Mouse (Mus musculus) intestine, embryonic 15.5 days (tissue): ENCODE measurements at regions not wholly inside any gene's neighbourhood (a gene's known extent, or its start where the extent isn't known, plus 50 kb on each side); places are given as distances from the start of the nearest gene placed in this dataset.

Source experiments
- ATAC-seq: fragments of 200-750 bp; cut with Nextera tagmentation; 2 replicates; pipeline ENCODE4 v1.8.0; 2017; ENCODE audit warnings: moderate TSS enrichment, moderate library complexity
- H3K27ac ChIP-seq: fragments of 300-500 bp; sonication (generic); 2 replicates; pipeline ENCODE4 v1.5.1; 2015; ENCODE audit warnings: mild to moderate bottlenecking, inconsistent platforms
- H3K27me3 ChIP-seq: fragments of 300-500 bp; sonication (generic); replicated peaks from 2 replicates; pipeline ENCODE4 v1.6.1; 2015; ENCODE audit warnings: inconsistent platforms
- H3K36me3 ChIP-seq: fragments of 300-500 bp; sonication (generic); 2 replicates; pipeline ENCODE4 v1.6.1; 2015; ENCODE audit warnings: inconsistent platforms
- H3K4me1 ChIP-seq: fragments of 300-500 bp; sonication (generic); replicated peaks from 2 replicates; pipeline ENCODE4 v1.6.1; 2015; ENCODE audit warnings: inconsistent platforms
- H3K4me2 ChIP-seq: fragments of 300-500 bp; sonication (generic); replicated peaks from 2 replicates; pipeline ENCODE4 v1.6.1; 2015; ENCODE audit warnings: mild to moderate bottlenecking, inconsistent platforms
- H3K4me3 ChIP-seq: fragments of 300-500 bp; sonication (generic); replicated peaks from 2 replicates; pipeline ENCODE4 v1.5.1; 2015; ENCODE audit warnings: inconsistent platforms
- H3K9ac ChIP-seq: fragments of 300-500 bp; sonication (generic); 2 replicates; pipeline ENCODE4 v1.6.1; 2015; ENCODE audit warnings: inconsistent platforms
- H3K9me3 ChIP-seq: fragments of 300-500 bp; sonication (generic); 2 replicates; pipeline ENCODE4 v1.6.1; 2016; ENCODE audit warnings: inconsistent platforms
- WGBS: fragments of 180-500 bp; shearing (Covaris S2); methylation state at CpG from one replicate; pipeline ENCODE4 v1.1.7; 2015; 5-methylcytosine and 5-hydroxymethylcytosine counted together

GRCm38 (mm10) chr1:73797413-73797812, 326.8 kb downstream of the Tns1 start:
- no peak for ATAC-seq
- Histone ChIP-seq H3K9ac (no peak overlapping the region), H3K27ac (no peak overlapping the region), H3K9me3 (no peaks in the 10 kb centered on the region), H3K4me2 (no peak overlapping the region), H3K4me1 (0 out of 2 replicates have a peak, but pooled peaks cover 2% of the 10 kb centered on the region), H3K36me3 (no peaks in the 10 kb centered on the region), H3K4me3 (no peak overlapping the region), H3K27me3 (no peaks in the 10 kb centered on the region)
- 94% methylated on average over 2 of the region's 2 CpGs for WGBS

- Histone ChIP-seq H3K4me2 (no peak overlapping the region), H3K9me3 (no peaks in the 10 kb centered on the region), H3K27ac (no peak overlapping the region), H3K9ac (no peak overlapping the region), H3K36me3 (no peaks in the 10 kb centered on the region), H3K27me3 (no peaks in the 10 kb centered on the region), H3K4me1 (0 out of 2 replicates have a peak, but pooled peaks cover 2% of the 10 kb centered on the region), H3K4me3 (no peak overlapping the region)
- 62% methylated on average over 4 of the region's 4 CpGs for WGBS
- no peak for ATAC-seq
Observed at GRCm38 (mm10) chr1:73793871-73794270, 330.4 kb downstream of the Tns1 start.

- 73% methylated on average over 3 of the region's 3 CpGs for WGBS
Observed at GRCm38 (mm10) chr1:73793256-73793655, 331.0 kb downstream of the Tns1 start.

GRCm38 (mm10) chr1:73792311-73792710, 331.9 kb downstream of the Tns1 start:
- H3K9ac ChIP-seq, result no peak overlapping the region
- H3K4me2 ChIP-seq, result no peak overlapping the region
- H3K4me3 ChIP-seq, result no peak overlapping the region
- no peaks in the 10 kb centered on the region for H3K36me3 ChIP-seq
- WGBS, result 88% methylated on average over 5 of the region's 5 CpGs
- no peak overlapping the region for H3K27ac ChIP-seq
- no peaks in the 10 kb centered on the region for H3K27me3 ChIP-seq
- H3K9me3 ChIP-seq, result no peaks in the 10 kb centered on the region
- no peak for ATAC-seq
- H3K4me1 ChIP-seq, result 0 out of 2 replicates have a peak, but pooled peaks cover 2% of the 10 kb centered on the region

More at GRCm38 (mm10) chr1:73793256-73793655, 331.0 kb downstream of the Tns1 start:
- Histone ChIP-seq H3K9ac (no peak overlapping the region), H3K36me3 (no peaks in the 10 kb centered on the region), H3K27me3 (no peaks in the 10 kb centered on the region), H3K27ac (no peak overlapping the region), H3K4me2 (no peak overlapping the region), H3K4me1 (0 out of 2 replicates have a peak, but pooled peaks cover 2% of the 10 kb centered on the region), H3K9me3 (no peaks in the 10 kb centered on the region), H3K4me3 (no peak overlapping the region)
- ATAC-seq, result no peak

GRCm38 (mm10) chr1:73787666-73788065, 336.6 kb downstream of the Tns1 start:
- no peaks in the 10 kb centered on the region for H3K9me3 ChIP-seq
- no peaks in the 10 kb centered on the region for H3K27me3 ChIP-seq
- no peaks in the 10 kb centered on the region for H3K36me3 ChIP-seq
- 45% methylated on average over 2 of the region's 2 CpGs for WGBS
- H3K27ac ChIP-seq, result no peak overlapping the region
- H3K4me3 ChIP-seq, result no peak overlapping the region
- ATAC-seq, result no peak
- no peak overlapping the region for H3K9ac ChIP-seq
- H3K4me1 ChIP-seq, result no peaks in the 10 kb centered on the region
- H3K4me2 ChIP-seq, result no peak overlapping the region

GRCm38 (mm10) chr1:73787224-73787623, 337.0 kb downstream of the Tns1 start:
- Histone ChIP-seq H3K27ac (no peak overlapping the region), H3K4me2 (no peak overlapping the region), H3K9ac (no peak overlapping the region), H3K36me3 (no peaks in the 10 kb centered on the region), H3K27me3 (no peaks in the 10 kb centered on the region), H3K4me1 (no peaks in the 10 kb centered on the region), H3K4me3 (no peak overlapping the region), H3K9me3 (no peaks in the 10 kb centered on the region)
- no peak for ATAC-seq
- WGBS, result 74% methylated on average over 7 of the region's 7 CpGs

GRCm38 (mm10) chr1:73783303-73783702, 340.9 kb downstream of the Tns1 start:
- 82% methylated on average over 2 of the region's 2 CpGs for WGBS
- Histone ChIP-seq H3K4me2 (no peak overlapping the region), H3K9me3 (no peaks in the 10 kb centered on the region), H3K4me1 (no peaks in the 10 kb centered on the region), H3K27me3 (no peaks in the 10 kb centered on the region), H3K4me3 (no peak overlapping the region), H3K9ac (no peak overlapping the region), H3K27ac (no peak overlapping the region), H3K36me3 (no peaks in the 10 kb centered on the region)
- ATAC-seq, result no peak

GRCm38 (mm10) chr1:73782871-73783270, 341.4 kb downstream of the Tns1 start:
- H3K9ac ChIP-seq, result no peak overlapping the region
- 64% methylated on average over 2 of the region's 2 CpGs for WGBS
- H3K9me3 ChIP-seq, result no peaks in the 10 kb centered on the region
- no peaks in the 10 kb centered on the region for H3K4me1 ChIP-seq
- H3K27ac ChIP-seq, result no peak overlapping the region
- no peaks in the 10 kb centered on the region for H3K36me3 ChIP-seq
- H3K27me3 ChIP-seq, result no peaks in the 10 kb centered on the region
- H3K4me3 ChIP-seq, result no peak overlapping the region
- H3K4me2 ChIP-seq, result no peak overlapping the region
- no peak for ATAC-seq

- H3K4me1 ChIP-seq, result no peaks in the 10 kb centered on the region
- ATAC-seq, result no peak
- no peaks in the 10 kb centered on the region for H3K9me3 ChIP-seq
- no peak overlapping the region for H3K4me2 ChIP-seq
- H3K27ac ChIP-seq, result no peak overlapping the region
- no peak overlapping the region for H3K9ac ChIP-seq
- no peaks in the 10 kb centered on the region for H3K27me3 ChIP-seq
- no peaks in the 10 kb centered on the region for H3K36me3 ChIP-seq
- H3K4me3 ChIP-seq, result no peak overlapping the region
- WGBS, result 35% methylated on average over 5 of the region's 5 CpGs
Observed at GRCm38 (mm10) chr1:73771773-73772172, 352.5 kb downstream of the Tns1 start.

- no peak overlapping the region for H3K4me3 ChIP-seq
- ATAC-seq, result no peak
- no peaks in the 10 kb centered on the region for H3K4me1 ChIP-seq
- H3K9me3 ChIP-seq, result no peaks in the 10 kb centered on the region
- no peak overlapping the region for H3K27ac ChIP-seq
- 85% methylated on average over 5 of the region's 5 CpGs for whole genome bisulfite sequencing
- no peaks in the 10 kb centered on the region for H3K36me3 ChIP-seq
- no peak overlapping the region for H3K9ac ChIP-seq
- H3K27me3 ChIP-seq, result no peaks in the 10 kb centered on the region
- no peak overlapping the region for H3K4me2 ChIP-seq
Observed at GRCm38 (mm10) chr1:73770631-73771030, 353.6 kb downstream of the Tns1 start.

GRCm38 (mm10) chr1:73764611-73765333, 359.5 kb downstream of the Tns1 start:
- Histone ChIP-seq H3K27me3 (no peaks in the 10 kb centered on the region), H3K4me3 (no peak overlapping the region), H3K27ac (no peak overlapping the region), H3K36me3 (no peaks in the 10 kb centered on the region), H3K4me1 (no peaks in the 10 kb centered on the region), H3K9ac (no peak overlapping the region), H3K4me2 (no peak overlapping the region), H3K9me3 (no peaks in the 10 kb centered on the region)
- WGBS, result 56% methylated on average over 5 of the region's 5 CpGs
- ATAC-seq, result no peak

GRCm38 (mm10) chr1:73758110-73759061, 365.9 kb downstream of the Tns1 start:
- H3K27ac ChIP-seq, result no peak overlapping the region
- no peaks in the 10 kb centered on the region for H3K27me3 ChIP-seq
- no peaks in the 10 kb centered on the region for H3K9me3 ChIP-seq
- H3K4me2 ChIP-seq, result no peak overlapping the region
- H3K4me1 ChIP-seq, result no peaks in the 10 kb centered on the region
- no peaks in the 10 kb centered on the region for H3K36me3 ChIP-seq
- WGBS, result 48% methylated on average over 11 of the region's 11 CpGs
- no peak overlapping the region for H3K4me3 ChIP-seq
- no peak overlapping the region for H3K9ac ChIP-seq
- no peak for ATAC-seq
